Mouse (Mus musculus) forebrain, embryonic 12.5 days (tissue): Measurements from ENCODE around the gene Katnal1. TPM values are rescaled to one million over a fixed set of nuclear protein-coding genes. Genes with fewer than 3 reads are reported as not detected.

Experiments used
- ATAC-seq: fragments of 200-750 bp; cut with Nextera tagmentation; 2 replicates; pipeline ENCODE4 v1.8.0; 2017; ENCODE audit warnings: moderate TSS enrichment; ENCODE audit not compliant: low FRiP score
- H3K27ac ChIP-seq: fragments of 300-500 bp; sonication (generic); 2 replicates; pipeline ENCODE4 v1.5.1; 2016; ENCODE audit warnings: mild to moderate bottlenecking
- H3K27me3 ChIP-seq: fragments of 300-500 bp; sonication (generic); 2 replicates; pipeline ENCODE4 v1.6.1; 2016; ENCODE audit warnings: mild to moderate bottlenecking
- H3K36me3 ChIP-seq: fragments of 300-500 bp; sonication (generic); replicated peaks from 2 replicates; pipeline ENCODE4 v1.6.1; 2016; ENCODE audit warnings: mild to moderate bottlenecking
- H3K4me1 ChIP-seq: fragments of 300-500 bp; sonication (generic); 2 replicates; pipeline ENCODE4 v1.6.1; 2016
- H3K4me2 ChIP-seq: fragments of 300-500 bp; sonication (generic); 2 replicates; pipeline ENCODE4 v1.6.1; 2016; ENCODE audit warnings: mild to moderate bottlenecking, moderate library complexity
- H3K4me3 ChIP-seq: fragments of 300-500 bp; sonication (generic); replicated peaks from 2 replicates; pipeline ENCODE4 v1.5.1; 2016; ENCODE audit warnings: mild to moderate bottlenecking
- H3K9ac ChIP-seq: fragments of 300-500 bp; sonication (generic); 2 replicates; pipeline ENCODE4 v1.6.1; 2016; ENCODE audit warnings: mild to moderate bottlenecking
- H3K9me3 ChIP-seq: fragments of 300-500 bp; sonication (generic); 2 replicates; pipeline ENCODE4 v1.6.1; 2016
- WGBS: fragments of 180-500 bp; shearing (Covaris S2); methylation state at CpG from one replicate; pipeline ENCODE4 v1.1.7; 2016; 5-methylcytosine and 5-hydroxymethylcytosine counted together
- polyA plus RNA-seq: library from polyadenylated mRNA; unstranded; fragments of >200 nt; fragmentation: Nextera tagmentation; extraction: Ambion mirVana; gene quantifications from 2 replicates; pipeline ENCODE4 v1.2.1, GENCODE M21; 2016

Gene Katnal1
- polyA plus RNA-seq, 1 experiment from 2014 or later = 37.7 TPM

GRCm38 (mm10) chr5:148965089-148965591 is 36.0 kb upstream of the Katnal1 start:
- no peak overlapping the region for H3K4me2 ChIP-seq
- 0 out of 2 replicates have a peak overlapping the region, but pooled peaks have one; percentile 46 for H3K27ac ChIP-seq
- H3K27me3 ChIP-seq = peaks cover 5% of the 10 kb centered on the region; the same call in 1 of the 2 replicates
- no peak overlapping the region for H3K4me3 ChIP-seq
- H3K36me3 ChIP-seq = no peaks in the 10 kb centered on the region
- peaks cover 17% of the 10 kb centered on the region for H3K4me1 ChIP-seq
- 80% methylated on average over 15 of the region's 15 CpGs for WGBS
- no peak overlapping the region for H3K9ac ChIP-seq
- no peaks in the 10 kb centered on the region for H3K9me3 ChIP-seq
- ATAC-seq = no peak

GRCm38 (mm10) chr5:148964251-148964650 is 35.1 kb upstream of the Katnal1 start:
- 91% methylated on average over 1 of the region's 1 CpGs for WGBS
- no peak for ATAC-seq
- no peaks in the 10 kb centered on the region for H3K9me3 ChIP-seq
- H3K9ac ChIP-seq = no peak overlapping the region
- peaks cover 26% of the 10 kb centered on the region for H3K4me1 ChIP-seq
- no peak overlapping the region for H3K27ac ChIP-seq
- no peak overlapping the region for H3K4me2 ChIP-seq
- peaks cover 5% of the 10 kb centered on the region; the same call in 1 of the 2 replicates for H3K27me3 ChIP-seq
- H3K36me3 ChIP-seq = no peaks in the 10 kb centered on the region
- no peak overlapping the region for H3K4me3 ChIP-seq

GRCm38 (mm10) chr5:148960211-148960610 is 31.1 kb upstream of the Katnal1 start:
- H3K4me2 ChIP-seq = no peak overlapping the region
- no peak for ATAC-seq
- peaks cover 15% of the 10 kb centered on the region for H3K4me1 ChIP-seq
- H3K36me3 ChIP-seq = no peaks in the 10 kb centered on the region
- 69% methylated on average over 10 of the region's 10 CpGs for WGBS
- no peak overlapping the region; the same call in 1 of the 2 replicates for H3K4me3 ChIP-seq
- H3K9ac ChIP-seq = no peak overlapping the region
- H3K27me3 ChIP-seq = peaks cover 11% of the 10 kb centered on the region
- no peak overlapping the region for H3K27ac ChIP-seq
- H3K9me3 ChIP-seq = no peaks in the 10 kb centered on the region

- peak overlapping the region; percentile 42 for H3K9ac ChIP-seq
- WGBS = 2% methylated on average over 39 of the region's 39 CpGs
- H3K4me3 ChIP-seq = peak overlapping the region; percentile 44
- no peaks in the 10 kb centered on the region for H3K9me3 ChIP-seq
- no peak overlapping the region for H3K27ac ChIP-seq
- peaks cover 15% of the 10 kb centered on the region for H3K4me1 ChIP-seq
- peak overlapping the region; percentile 86 for H3K4me2 ChIP-seq
- H3K27me3 ChIP-seq = peaks cover 11% of the 10 kb centered on the region
- peak; percentile 51; the same call in 1 of the 2 replicates for ATAC-seq
- H3K36me3 ChIP-seq = no peaks in the 10 kb centered on the region
Observed at GRCm38 (mm10) chr5:148959068-148959990, 30.2 kb upstream of the Katnal1 start.

GRCm38 (mm10) chr5:148958355-148958754 is 29.2 kb upstream of the Katnal1 start:
- WGBS = 39% methylated on average over 9 of the region's 9 CpGs
- ATAC-seq = no peak
- H3K4me1 ChIP-seq = peaks cover 15% of the 10 kb centered on the region

GRCm38 (mm10) chr5:148956898-148957535 is 27.9 kb upstream of the Katnal1 start:
- H3K4me3 ChIP-seq = no peak overlapping the region
- no peak overlapping the region for H3K9ac ChIP-seq
- H3K4me2 ChIP-seq = no peak overlapping the region
- no peaks in the 10 kb centered on the region for H3K9me3 ChIP-seq
- H3K27me3 ChIP-seq = peaks cover 11% of the 10 kb centered on the region
- H3K4me1 ChIP-seq = peaks cover 15% of the 10 kb centered on the region
- ATAC-seq = no peak
- H3K27ac ChIP-seq = no peak overlapping the region
- no peaks in the 10 kb centered on the region for H3K36me3 ChIP-seq
- 62% methylated on average over 9 of the region's 9 CpGs for WGBS

More at GRCm38 (mm10) chr5:148958355-148958754, 29.2 kb upstream of the Katnal1 start:
- no peaks in the 10 kb centered on the region for H3K36me3 ChIP-seq
- no peak overlapping the region for H3K4me3 ChIP-seq
- H3K27ac ChIP-seq = no peak overlapping the region
- no peaks in the 10 kb centered on the region for H3K9me3 ChIP-seq
- H3K27me3 ChIP-seq = peaks cover 11% of the 10 kb centered on the region
- H3K4me2 ChIP-seq = no peak overlapping the region
- H3K9ac ChIP-seq = no peak overlapping the region

GRCm38 (mm10) chr5:148956091-148956490 is 27.0 kb upstream of the Katnal1 start:
- Histone ChIP-seq H3K9ac (no peak overlapping the region), H3K27ac (no peak overlapping the region), H3K36me3 (no peaks in the 10 kb centered on the region), H3K4me2 (no peak overlapping the region), H3K4me3 (no peak overlapping the region), H3K27me3 (peaks cover 11% of the 10 kb centered on the region), H3K4me1 (peaks cover 15% of the 10 kb centered on the region), H3K9me3 (no peaks in the 10 kb centered on the region)
- WGBS = 86% methylated on average over 9 of the region's 9 CpGs
- no peak for ATAC-seq

- ATAC-seq = no peak
- peaks cover 15% of the 10 kb centered on the region for H3K4me1 ChIP-seq
- H3K27me3 ChIP-seq = peaks cover 11% of the 10 kb centered on the region
- 93% methylated on average over 6 of the region's 6 CpGs for WGBS
- no peak overlapping the region for H3K9ac ChIP-seq
- no peak overlapping the region for H3K4me3 ChIP-seq
- no peaks in the 10 kb centered on the region for H3K36me3 ChIP-seq
- no peaks in the 10 kb centered on the region for H3K9me3 ChIP-seq
- no peak overlapping the region for H3K4me2 ChIP-seq
- H3K27ac ChIP-seq = no peak overlapping the region
Observed at GRCm38 (mm10) chr5:148955575-148955974, 26.5 kb upstream of the Katnal1 start.

GRCm38 (mm10) chr5:148954314-148955060 is 25.4 kb upstream of the Katnal1 start:
- no peaks in the 10 kb centered on the region for H3K36me3 ChIP-seq
- no peak overlapping the region for H3K9ac ChIP-seq
- H3K9me3 ChIP-seq = no peaks in the 10 kb centered on the region
- no peak overlapping the region for H3K27ac ChIP-seq
- no peak overlapping the region for H3K4me3 ChIP-seq
- no peak overlapping the region for H3K4me2 ChIP-seq
- H3K4me1 ChIP-seq = peaks cover 7% of the 10 kb centered on the region
- no peak for ATAC-seq
- WGBS = 84% methylated on average over 22 of the region's 22 CpGs
- peaks cover 6% of the 10 kb centered on the region; the same call in 1 of the 2 replicates for H3K27me3 ChIP-seq

GRCm38 (mm10) chr5:148953098-148953497 is 24.0 kb upstream of the Katnal1 start:
- Histone ChIP-seq H3K9ac (no peak overlapping the region), H3K4me3 (no peak overlapping the region), H3K4me2 (no peak overlapping the region), H3K4me1 (no peaks in the 10 kb centered on the region), H3K27ac (no peak overlapping the region), H3K9me3 (no peaks in the 10 kb centered on the region), H3K36me3 (no peaks in the 10 kb centered on the region), H3K27me3 (peaks cover 1% of the 10 kb centered on the region; the same call in 1 of the 2 replicates)
- no peak for ATAC-seq
- 83% methylated on average over 5 of the region's 5 CpGs for WGBS

- Histone ChIP-seq H3K27me3 (no peaks in the 10 kb centered on the region), H3K36me3 (no peaks in the 10 kb centered on the region), H3K4me3 (no peak overlapping the region), H3K4me1 (no peaks in the 10 kb centered on the region), H3K4me2 (no peak overlapping the region), H3K27ac (no peak overlapping the region), H3K9me3 (no peaks in the 10 kb centered on the region), H3K9ac (no peak overlapping the region)
- ATAC-seq = no peak
- 53% methylated on average over 6 of the region's 6 CpGs for WGBS
Observed at GRCm38 (mm10) chr5:148952419-148952818, 23.3 kb upstream of the Katnal1 start.

GRCm38 (mm10) chr5:148951360-148951759 is 22.2 kb upstream of the Katnal1 start:
- no peak overlapping the region for H3K27ac ChIP-seq
- no peaks in the 10 kb centered on the region for H3K36me3 ChIP-seq
- no peak for ATAC-seq
- H3K4me3 ChIP-seq = no peak overlapping the region
- H3K4me2 ChIP-seq = no peak overlapping the region
- no peaks in the 10 kb centered on the region for H3K27me3 ChIP-seq
- 91% methylated on average over 5 of the region's 5 CpGs for WGBS
- no peaks in the 10 kb centered on the region for H3K4me1 ChIP-seq
- H3K9ac ChIP-seq = no peak overlapping the region
- H3K9me3 ChIP-seq = no peaks in the 10 kb centered on the region; the same call in 1 of the 2 replicates
